Mouse (Mus musculus) lung, adult 18-20 months (tissue): ENCODE results near the gene Meioc.

ENCODE experiments used
- DNase-seq, 2 experiments: peaks; one replicate each; pipeline ENCODE4 v3.0.0; 2022; ENCODE audit warnings: mixed read lengths in 2 of 2

The Meioc gene

GRCm38 (mm10) chr11:102663416-102663815 is at the start of gene Meioc:
TSS of gene Meioc (plus strand) at chr11:102663716.
- no peak for DNase-seq

GRCm38 (mm10) chr11:102619449-102619848 is 44.1 kb upstream of the Meioc start:
- DNase-seq: no peak

- peak in 1 of 2 experiments; percentile 23 for DNase-seq
Measured at GRCm38 (mm10) chr11:102623876-102624789, 39.4 kb upstream of the Meioc start.

- no peak for DNase-seq
Measured at GRCm38 (mm10) chr11:102624888-102625407, 38.6 kb upstream of the Meioc start.

GRCm38 (mm10) chr11:102627171-102627931 is 36.2 kb upstream of the Meioc start:
- no peak for DNase-seq

GRCm38 (mm10) chr11:102628529-102628928 is 35.0 kb upstream of the Meioc start:
- no peak for DNase-seq

GRCm38 (mm10) chr11:102629375-102629774 is 34.1 kb upstream of the Meioc start:
- DNase-seq: no peak

GRCm38 (mm10) chr11:102630731-102631130 is 32.8 kb upstream of the Meioc start:
- no peak for DNase-seq

- no peak for DNase-seq
Measured at GRCm38 (mm10) chr11:102631203-102631602, 32.3 kb upstream of the Meioc start.

GRCm38 (mm10) chr11:102632725-102633124 is 30.8 kb upstream of the Meioc start:
- DNase-seq: no peak

GRCm38 (mm10) chr11:102633379-102633778 is 30.1 kb upstream of the Meioc start:
- peak; percentile 26 to 44 for DNase-seq

GRCm38 (mm10) chr11:102636887-102637286 is 26.6 kb upstream of the Meioc start:
- peak; percentile 9 to 21 for DNase-seq

- peak; percentile 82 to 86 for DNase-seq
Measured at GRCm38 (mm10) chr11:102643891-102644382, 19.6 kb upstream of the Meioc start.

- DNase-seq: no peak
Measured at GRCm38 (mm10) chr11:102646226-102646625, 17.3 kb upstream of the Meioc start.

- no peak for DNase-seq
Measured at GRCm38 (mm10) chr11:102647885-102648284, 15.6 kb upstream of the Meioc start.

GRCm38 (mm10) chr11:102651381-102651780 is 12.1 kb upstream of the Meioc start:
- DNase-seq: peak; percentile 45 to 66

GRCm38 (mm10) chr11:102652844-102653243 is 10.7 kb upstream of the Meioc start:
- DNase-seq: no peak

GRCm38 (mm10) chr11:102655888-102656287 is 7.6 kb upstream of the Meioc start:
- no peak for DNase-seq

- DNase-seq: no peak
Measured at GRCm38 (mm10) chr11:102656326-102656926, 7.1 kb upstream of the Meioc start.

GRCm38 (mm10) chr11:102656931-102657330 is 6.6 kb upstream of the Meioc start:
- DNase-seq: no peak

- DNase-seq: no peak
Measured at GRCm38 (mm10) chr11:102665151-102665550, 1.6 kb downstream of the Meioc start.

- no peak for DNase-seq
Measured at GRCm38 (mm10) chr11:102665637-102666435, 2.3 kb downstream of the Meioc start.
